Mouse (Mus musculus): ENCODE measurements around the gene Ank3.

Gene Ank3

GRCm38 (mm10) chr10:69779246-69779645 lies 380.7 kb downstream of the Ank3 start:
- CTCF ChIA-PET, result no interaction called here

- CTCF ChIA-PET, result no interaction called here
Measured at GRCm38 (mm10) chr10:69781491-69781890, 382.9 kb downstream of the Ank3 start.

- CTCF ChIA-PET, result no interaction called here
Measured at GRCm38 (mm10) chr10:69785235-69785634, 386.7 kb downstream of the Ank3 start.

- CTCF ChIA-PET, result no interaction called here
Measured at GRCm38 (mm10) chr10:69785692-69786091, 387.1 kb downstream of the Ank3 start.

- CTCF ChIA-PET, result no interaction called here
Measured at GRCm38 (mm10) chr10:69786220-69786993, 387.8 kb downstream of the Ank3 start.

GRCm38 (mm10) chr10:69787379-69787778 lies 388.8 kb downstream of the Ank3 start:
- CTCF ChIA-PET, result interaction anchor here (0.7 kb wide), 1 partner anchor 62 kb away, joined by 19 read pairs; no protein-coding TSS in a partner anchor

GRCm38 (mm10) chr10:69790606-69791005 lies 392.0 kb downstream of the Ank3 start:
- CTCF ChIA-PET, result no interaction called here

GRCm38 (mm10) chr10:69791951-69792350 lies 393.4 kb downstream of the Ank3 start:
- CTCF ChIA-PET, result no interaction called here

GRCm38 (mm10) chr10:69792400-69792799 lies 393.8 kb downstream of the Ank3 start:
- CTCF ChIA-PET, result no interaction called here

GRCm38 (mm10) chr10:69793079-69793478 lies 394.5 kb downstream of the Ank3 start:
- CTCF ChIA-PET, result no interaction called here

GRCm38 (mm10) chr10:69795656-69796055 lies 397.1 kb downstream of the Ank3 start:
- CTCF ChIA-PET, result no interaction called here

GRCm38 (mm10) chr10:69796421-69796886 lies 397.9 kb downstream of the Ank3 start:
- CTCF ChIA-PET, result no interaction called here

- CTCF ChIA-PET, result no interaction called here
Measured at GRCm38 (mm10) chr10:69803135-69803756, 404.7 kb downstream of the Ank3 start.

- CTCF ChIA-PET, result no interaction called here
Measured at GRCm38 (mm10) chr10:69804613-69805012, 406.0 kb downstream of the Ank3 start.

GRCm38 (mm10) chr10:69810785-69811184 lies 412.2 kb downstream of the Ank3 start:
- CTCF ChIA-PET, result no interaction called here

GRCm38 (mm10) chr10:69813823-69814522 lies 415.4 kb downstream of the Ank3 start:
- CTCF ChIA-PET, result interaction anchor here (0.5 to 0.6 kb wide), 2 partner anchors 236 to 1271 kb away, joined by 3 to 4 read pairs; no protein-coding TSS in a partner anchor

- CTCF ChIA-PET, result no interaction called here
Measured at GRCm38 (mm10) chr10:69821245-69821644, 422.7 kb downstream of the Ank3 start.

- CTCF ChIA-PET, result no interaction called here
Measured at GRCm38 (mm10) chr10:69828770-69829169, 430.2 kb downstream of the Ank3 start.

- CTCF ChIA-PET, result no interaction called here
Measured at GRCm38 (mm10) chr10:69829236-69829635, 430.7 kb downstream of the Ank3 start.

- CTCF ChIA-PET, result no interaction called here
Measured at GRCm38 (mm10) chr10:69831568-69831967, 433.0 kb downstream of the Ank3 start.

- CTCF ChIA-PET, result no interaction called here
Measured at GRCm38 (mm10) chr10:69832241-69832640, 433.7 kb downstream of the Ank3 start.

GRCm38 (mm10) chr10:69832822-69833221 lies 434.2 kb downstream of the Ank3 start:
- CTCF ChIA-PET, result no interaction called here

- CTCF ChIA-PET, result no interaction called here
Measured at GRCm38 (mm10) chr10:69834700-69835099, 436.1 kb downstream of the Ank3 start.
